Mouse (Mus musculus) CH12.LX (cell line): Measurements from ENCODE around the gene Vwa3a. TPM values are rescaled to one million over a fixed set of nuclear protein-coding genes. Genes with fewer than 3 reads are reported as not detected.

ENCODE experiments used
- DNase-seq: peaks from one replicate; pipeline ENCODE4 v3.0.0-alpha.2; 2013; ENCODE audit errors: extremely low read depth
- H3K27ac ChIP-seq: 2 replicates; pipeline ENCODE4 v1.5.1; 2012; ENCODE audit warnings: low read depth, mild to moderate bottlenecking, control low read depth, moderate library complexity; ENCODE audit not compliant: insufficient read depth
- H3K27me3 ChIP-seq: replicated peaks from 2 replicates; pipeline ENCODE3; 2012; ENCODE audit warnings: inconsistent platforms
- H3K36me3 ChIP-seq, 2 experiments: replicated peaks in 1 of 2; 2 replicates each; pipeline versions ENCODE3 to v1.6.1; 2012; ENCODE audit warnings: inconsistent platforms in 1 of 2, low read length in 1 of 2, mild to moderate bottlenecking in 1 of 2, mixed read lengths in 1 of 2, moderate library complexity in 1 of 2; ENCODE audit not compliant: control insufficient read depth in 1 of 2, insufficient read depth in 1 of 2
- H3K4me1 ChIP-seq, 2 experiments: 2 replicates each; pipeline ENCODE4 v1.6.1; 2012; ENCODE audit warnings: inconsistent platforms in 1 of 2, moderate library complexity in 1 of 2; ENCODE audit not compliant: insufficient read depth in 2 of 2, control insufficient read depth in 1 of 2
- H3K4me2 ChIP-seq: 2 replicates; pipeline ENCODE4 v1.6.1; 2012; ENCODE audit warnings: low read depth, mild to moderate bottlenecking, control low read depth; ENCODE audit not compliant: poor library complexity, insufficient read depth, severe bottlenecking
- H3K4me3 ChIP-seq, 3 experiments: fragments of 150-350 bp in 1 of 3; sonication (generic) in 1 of 3; replicated peaks in 1 of 3; 2 replicates each; pipeline versions ENCODE3 to v1.5.1; 2011 to 2012; ENCODE audit warnings: low read depth in 2 of 3, low read length in 2 of 3, mild to moderate bottlenecking in 2 of 3, moderate library complexity in 2 of 3, control low read depth in 1 of 3, improper control_type of control experiment in 1 of 3, inconsistent platforms in 1 of 3, mixed read lengths in 1 of 3; ENCODE audit not compliant: poor library complexity in 1 of 3
- H3K79me2 ChIP-seq: replicated peaks from 2 replicates; pipeline ENCODE4 v1.6.1; 2012; ENCODE audit warnings: mild to moderate bottlenecking, moderate library complexity; ENCODE audit not compliant: control insufficient read depth, poor library complexity, insufficient read depth, severe bottlenecking; ENCODE audit errors: extremely low read depth
- H3K9ac ChIP-seq: 2 replicates; pipeline ENCODE4 v1.6.1; 2012; ENCODE audit warnings: low read depth, mild to moderate bottlenecking, control low read depth, moderate library complexity; ENCODE audit not compliant: insufficient read depth
- H3K9me3 ChIP-seq: replicated peaks from 2 replicates; pipeline ENCODE3; 2012; ENCODE audit warnings: low read length, inconsistent platforms, mixed read lengths
- BHLHE40 ChIP-seq: IDR thresholded peaks from 2 replicates; pipeline ENCODE4 v1.6.1; 2011; ENCODE audit warnings: mild to moderate bottlenecking, low read depth, low read length, improper control_type of control experiment
- CHD1 ChIP-seq: IDR thresholded peaks from 2 replicates; pipeline ENCODE4 v1.6.1; 2012; ENCODE audit warnings: low read depth, low read length, improper control_type of control experiment, inconsistent platforms
- CHD2 ChIP-seq: IDR thresholded peaks from 2 replicates; pipeline ENCODE4 v1.6.1; 2011; ENCODE audit warnings: low read length, improper control_type of control experiment
- E2F4 ChIP-seq: IDR thresholded peaks from 2 replicates; pipeline ENCODE4 v1.6.1; 2011; ENCODE audit warnings: low read depth, low read length, improper control_type of control experiment; ENCODE audit not compliant: insufficient replicate concordance
- ELF1 ChIP-seq: IDR thresholded peaks from 2 replicates; pipeline ENCODE4 v1.6.1; 2014; ENCODE audit warnings: low read depth, mild to moderate bottlenecking, inconsistent platforms, low read length, improper control_type of control experiment
- EP300 ChIP-seq: IDR thresholded peaks from 2 replicates; pipeline ENCODE4 v1.6.1; 2011; ENCODE audit warnings: low read length, improper control_type of control experiment
- GABPA ChIP-seq: IDR thresholded peaks from 2 replicates; pipeline ENCODE4 v1.6.1; 2012; ENCODE audit warnings: low read depth, low read length, improper control_type of control experiment, inconsistent platforms; ENCODE audit not compliant: insufficient replicate concordance
- HCFC1 ChIP-seq: IDR thresholded peaks from 2 replicates; pipeline ENCODE4 v1.6.1; 2012; ENCODE audit warnings: low read depth, mild to moderate bottlenecking, inconsistent platforms, low read length, improper control_type of control experiment
- IRF4 ChIP-seq: IDR thresholded peaks from 2 replicates; pipeline ENCODE4 v1.6.1; 2014; ENCODE audit warnings: low read depth, mild to moderate bottlenecking, inconsistent platforms, low read length, improper control_type of control experiment
- JUND ChIP-seq: conservative IDR thresholded peaks from 2 replicates; pipeline ENCODE4 v1.6.1; 2011; ENCODE audit warnings: low read depth, low read length, improper control_type of control experiment
- KAT2A ChIP-seq: IDR thresholded peaks from 2 replicates; pipeline ENCODE4 v1.6.1; 2012; ENCODE audit warnings: low read length, improper control_type of control experiment, inconsistent platforms; ENCODE audit not compliant: insufficient replicate concordance
- MAZ ChIP-seq: IDR thresholded peaks from 2 replicates; pipeline ENCODE4 v1.6.1; 2012; ENCODE audit warnings: low read depth, mild to moderate bottlenecking, inconsistent platforms, low read length, improper control_type of control experiment, moderate library complexity
- MEF2A ChIP-seq: IDR thresholded peaks from 2 replicates; pipeline ENCODE4 v1.6.1; 2014; ENCODE audit warnings: low read depth, mild to moderate bottlenecking, inconsistent platforms, low read length, improper control_type of control experiment, borderline replicate concordance
- MXI1 ChIP-seq: IDR thresholded peaks from 2 replicates; pipeline ENCODE4 v1.6.1; 2011; ENCODE audit warnings: mild to moderate bottlenecking, low read depth, low read length, improper control_type of control experiment
- PAX5 ChIP-seq: IDR thresholded peaks from 2 replicates; pipeline ENCODE4 v1.6.1; 2012; ENCODE audit warnings: low read length, inconsistent platforms, mixed read lengths
- POLR2AphosphoS2 ChIP-seq: IDR thresholded peaks from 2 replicates; pipeline ENCODE4 v1.6.1; 2011; ENCODE audit warnings: low read depth, low read length, improper control_type of control experiment
- RAD21 ChIP-seq: IDR thresholded peaks from 2 replicates; pipeline ENCODE4 v1.6.1; 2011; ENCODE audit warnings: low read depth, mild to moderate bottlenecking, low read length, improper control_type of control experiment, moderate library complexity
- SIN3A ChIP-seq: IDR thresholded peaks from 2 replicates; pipeline ENCODE4 v1.6.1; 2012; ENCODE audit warnings: low read length, improper control_type of control experiment, inconsistent platforms
- TBP ChIP-seq: conservative IDR thresholded peaks from 2 replicates; pipeline ENCODE4 v1.6.1; 2011; ENCODE audit warnings: low read depth, low read length, improper control_type of control experiment
- TCF12 ChIP-seq: IDR thresholded peaks from 2 replicates; pipeline ENCODE4 v1.6.1; 2014; ENCODE audit warnings: low read depth, mild to moderate bottlenecking, inconsistent platforms, low read length, improper control_type of control experiment
- UBTF ChIP-seq: IDR thresholded peaks from 2 replicates; pipeline ENCODE4 v1.6.1; 2012; ENCODE audit warnings: low read depth, mild to moderate bottlenecking, inconsistent platforms, low read length, improper control_type of control experiment, moderate library complexity
- USF1 ChIP-seq: IDR thresholded peaks from 2 replicates; pipeline ENCODE4 v1.6.1; 2014; ENCODE audit warnings: low read depth, mild to moderate bottlenecking, inconsistent platforms, low read length, improper control_type of control experiment
- USF2 ChIP-seq: conservative IDR thresholded peaks from 2 replicates; pipeline ENCODE4 v1.6.1; 2011; ENCODE audit warnings: low read depth, low read length, improper control_type of control experiment
- ZC3H11A ChIP-seq: IDR thresholded peaks from 2 replicates; pipeline ENCODE4 v1.6.1; 2012; ENCODE audit warnings: low read depth, mild to moderate bottlenecking, inconsistent platforms, low read length, improper control_type of control experiment
- ZMIZ1 ChIP-seq: IDR thresholded peaks from 2 replicates; pipeline ENCODE4 v1.6.1; 2012; ENCODE audit warnings: low read depth, mild to moderate bottlenecking, inconsistent platforms, low read length, improper control_type of control experiment
- ZNF384 ChIP-seq: IDR thresholded peaks from 2 replicates; pipeline ENCODE4 v1.6.1; 2012; ENCODE audit warnings: low read depth, low read length, improper control_type of control experiment, inconsistent platforms
- dilution Hi-C: fragments of 300-500 bp; cut with MboI; formaldehyde crosslinking; loops from 2 replicates; pipeline ENCODE4 v1.14.3; 2020; ENCODE audit warnings: low sequenced_read_pairs; ENCODE audit not compliant: extremely low pct_unique_long_range_greater_than_20kb, extremely low pct_ligation_motif_present
- in situ Hi-C: fragments of 300-500 bp; cut with MboI; formaldehyde crosslinking; loops from 3 replicates; pipeline ENCODE4 v1.14.3; 2019; ENCODE audit warnings: low sequenced_read_pairs, low pct_ligation_motif_present, low pct_unique_long_range_greater_than_20kb, mixed read lengths
- polyA plus RNA-seq: library from polyadenylated mRNA; unstranded; fragments of >175 nt; gene quantifications from 2 replicates; pipeline ENCODE4 v1.2.1, GENCODE M21; 2012; ENCODE audit warnings: low read depth; ENCODE audit not compliant: insufficient read length
- total RNA-seq, 2 experiments: library from RNA; depleted of rRNA; stranded (reverse); fragments of 300-350 nt in 1 of 2; fragments of >200 nt in 1 of 2; gene quantifications; 2 replicates each; pipeline ENCODE4 v1.2.3; 2012 to 2014

The Vwa3a gene
- total and polyA plus RNA-seq, 3 experiments, result not detected

DNA sequence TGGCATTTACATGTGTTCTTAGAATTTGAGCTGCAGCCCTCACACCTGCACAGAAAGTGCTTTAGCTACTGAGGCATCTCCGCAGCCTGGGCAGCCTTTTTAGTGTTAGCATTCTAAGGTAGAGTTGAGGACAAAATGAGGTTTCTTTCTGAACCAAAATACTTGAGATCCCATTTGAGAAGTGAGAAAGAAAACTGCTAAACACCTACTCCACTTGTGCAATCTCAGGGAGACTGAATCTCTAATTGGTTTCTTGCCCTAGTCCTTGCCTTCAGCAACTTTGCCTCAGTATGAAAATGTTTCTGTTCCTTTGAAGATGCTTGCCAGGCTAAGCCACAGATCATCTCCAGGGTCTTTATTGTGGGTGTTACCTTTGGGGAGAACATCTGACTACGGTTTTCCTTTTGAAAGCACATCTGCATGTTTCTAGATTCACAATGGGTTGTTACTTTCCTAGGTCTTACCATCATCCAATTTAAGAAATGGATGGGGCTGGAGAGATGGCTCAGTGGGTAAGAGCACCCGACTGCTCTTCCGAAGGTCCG lies 45.2 kb upstream of the Vwa3a start:
- H3K27me3 ChIP-seq, result no peaks in the 10 kb centered on the region
- in situ Hi-C loops (no loop called here), dilution Hi-C loops (no loop called here)
- TF ChIP-seq ZC3H11A (no peak), HCFC1 (no peak), MXI1 (no peak), MEF2A (no peak), EP300 (no peak), USF2 (no peak), POLR2AphosphoS2 (no peak)
- no peak overlapping the region for H3K27ac ChIP-seq
- no peak overlapping the region for H3K4me2 ChIP-seq
- no peak overlapping the region for H3K4me3 ChIP-seq
- no peak overlapping the region for H3K9ac ChIP-seq
- peaks cover 4% of the 10 kb centered on the region; the same call in 1 of the 2 replicates for H3K79me2 ChIP-seq
- peaks cover 5 to 19% of the 10 kb centered on the region in 2 experiments; a peak in 3 of 4 replicates for H3K4me1 ChIP-seq
- H3K9me3 ChIP-seq, result no peaks in the 10 kb centered on the region
- peaks cover 6 to 46% of the 10 kb centered on the region in 2 experiments for H3K36me3 ChIP-seq
- no peak for DNase-seq

GRCm38 (mm10) chr7:120695196-120695595 lies 43.9 kb upstream of the Vwa3a start:
- Histone ChIP-seq H3K27me3 (no peaks in the 10 kb centered on the region), H3K79me2 (peaks cover 4% of the 10 kb centered on the region; the same call in 1 of the 2 replicates), H3K9ac (no peak overlapping the region), H3K4me2 (no peak overlapping the region), H3K4me3 (no peak overlapping the region), H3K4me1 (peaks cover 5 to 10% of the 10 kb centered on the region in 2 experiments; a peak in 2 of 4 replicates), H3K36me3 (peaks cover 6 to 42% of the 10 kb centered on the region in 2 experiments), H3K27ac (no peak overlapping the region), H3K9me3 (no peaks in the 10 kb centered on the region)
- no peak for TF ChIP-seq UBTF
- no peak for TF ChIP-seq GABPA
- TF ChIP-seq EP300, result no peak
- TF ChIP-seq SIN3A, result no peak
- TF ChIP-seq HCFC1, result no peak
- TF ChIP-seq TCF12, result no peak
- no peak for TF ChIP-seq TBP
- DNase-seq, result no peak
- dilution Hi-C loops, result no loop called here
- in situ Hi-C loops, result no loop called here

DNA sequence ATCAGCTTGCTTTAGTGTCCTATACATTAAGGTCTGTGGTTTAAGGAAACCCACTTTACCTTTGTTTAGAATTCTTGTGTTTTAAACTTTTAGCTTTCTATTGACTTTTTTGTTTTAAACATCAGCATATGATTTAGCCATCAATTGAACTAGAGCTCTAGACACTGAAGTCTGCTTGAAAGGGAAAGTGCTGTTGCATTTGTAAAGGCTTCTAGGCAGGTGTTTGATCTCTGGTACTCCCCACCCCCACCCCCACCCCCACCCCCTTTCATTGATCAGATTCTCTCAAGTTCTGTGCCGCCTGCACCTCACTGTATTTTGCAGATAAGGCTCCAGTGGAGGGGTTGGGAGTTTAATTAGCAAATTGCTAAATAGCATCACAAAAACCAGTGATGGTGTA lies 43.5 kb upstream of the Vwa3a start:
- Histone ChIP-seq H3K27me3 (no peaks in the 10 kb centered on the region), H3K9me3 (no peaks in the 10 kb centered on the region), H3K79me2 (peaks cover 4% of the 10 kb centered on the region; the same call in 1 of the 2 replicates), H3K4me2 (no peak overlapping the region), H3K36me3 (peaks cover 6 to 38% of the 10 kb centered on the region in 2 experiments), H3K27ac (no peak overlapping the region), H3K9ac (no peak overlapping the region), H3K4me3 (no peak overlapping the region), H3K4me1 (peaks cover 5 to 10% of the 10 kb centered on the region in 2 experiments; a peak in 1 of 4 replicates)
- no peak for DNase-seq
- in situ Hi-C loops, result no loop called here
- dilution Hi-C loops, result no loop called here
- TF ChIP-seq USF2 (no peak), IRF4 (no peak), BHLHE40 (no peak), USF1 (no peak), SIN3A (no peak), MAZ (no peak), E2F4 (no peak), ZMIZ1 (no peak), JUND (no peak), RAD21 (no peak), ELF1 (no peak), CHD1 (no peak), KAT2A (no peak), PAX5 (no peak), ZNF384 (no peak), CHD2 (no peak)
